Mouse (Mus musculus) intestine, embryonic 16.5 days (tissue): ENCODE results near the gene Mrpl43. TPM values are rescaled to one million over a fixed set of nuclear protein-coding genes. Genes with fewer than 3 reads are reported as not detected.

Experiments
- ATAC-seq: fragments of 200-750 bp; cut with Nextera tagmentation; 2 replicates; pipeline ENCODE4 v1.8.0; 2017; ENCODE audit warnings: moderate TSS enrichment, moderate library complexity
- H3K27ac ChIP-seq: fragments of 300-500 bp; sonication (generic); 2 replicates; pipeline ENCODE4 v1.5.1; 2014; ENCODE audit warnings: mild to moderate bottlenecking, low read length
- H3K27me3 ChIP-seq: fragments of 300-500 bp; sonication (generic); replicated peaks from 2 replicates; pipeline ENCODE4 v1.6.1; 2014; ENCODE audit warnings: low read length, control low read depth, mixed read lengths; ENCODE audit not compliant: control insufficient read depth, insufficient read depth
- H3K36me3 ChIP-seq: fragments of 300-500 bp; sonication (generic); 2 replicates; pipeline ENCODE4 v1.6.1; 2014; ENCODE audit warnings: low read length, control low read depth; ENCODE audit not compliant: control insufficient read depth, insufficient read depth
- H3K4me1 ChIP-seq: fragments of 300-500 bp; sonication (generic); 2 replicates; pipeline ENCODE4 v1.6.1; 2014; ENCODE audit warnings: low read length, control low read depth, mixed read lengths; ENCODE audit not compliant: control insufficient read depth, insufficient read depth
- H3K4me2 ChIP-seq: fragments of 300-500 bp; sonication (generic); 2 replicates; pipeline ENCODE4 v1.6.1; 2014; ENCODE audit warnings: low read depth, low read length, control low read depth
- H3K4me3 ChIP-seq: fragments of 300-500 bp; sonication (generic); 2 replicates; pipeline ENCODE4 v1.5.1; 2014; ENCODE audit warnings: mild to moderate bottlenecking, low read length
- H3K9ac ChIP-seq: fragments of 300-500 bp; sonication (generic); 2 replicates; pipeline ENCODE4 v1.6.1; 2014; ENCODE audit warnings: low read depth, low read length
- H3K9me3 ChIP-seq: fragments of 300-500 bp; sonication (generic); 2 replicates; pipeline ENCODE4 v1.6.1; 2016; ENCODE audit warnings: low read length, control low read depth; ENCODE audit not compliant: control insufficient read depth
- WGBS: fragments of 180-500 bp; shearing (Covaris S2); extraction: QIAGEN DNeasy Blood & Tissue Kit; methylation state at CpG from one replicate; pipeline ENCODE4 v1.1.7; 2014; 5-methylcytosine and 5-hydroxymethylcytosine counted together
- polyA plus RNA-seq: library from polyadenylated mRNA; unstranded; fragments of >200 nt; fragmentation: Nextera tagmentation; extraction: Ambion mirVana; gene quantifications from 2 replicates; pipeline ENCODE4 v1.2.1, GENCODE M21; 2015

The Mrpl43 gene
- polyA plus RNA-seq, 1 experiment from 2014 or later = 76.4 TPM

- 51% methylated on average over 6 of the region's 6 CpGs for WGBS
- no peak for ATAC-seq
- H3K27me3 ChIP-seq = no peaks in the 10 kb centered on the region
- no peaks in the 10 kb centered on the region for H3K9me3 ChIP-seq
- no peak overlapping the region for H3K27ac ChIP-seq
- peaks cover 31% of the 10 kb centered on the region for H3K4me1 ChIP-seq
- H3K4me3 ChIP-seq = 0 out of 2 replicates have a peak overlapping the region, but pooled peaks have one; percentile 6
- H3K4me2 ChIP-seq = peak overlapping the region; percentile 45
- peak overlapping the region; percentile 40; the same call in 1 of the 2 replicates for H3K9ac ChIP-seq
- peaks cover 14% of the 10 kb centered on the region; the same call in 1 of the 2 replicates for H3K36me3 ChIP-seq
Measured at GRCm38 (mm10) chr19:45020348-45020747, 14.1 kb upstream of the Mrpl43 start.

GRCm38 (mm10) chr19:45018351-45018831 lies 12.1 kb upstream of the Mrpl43 start:
- H3K4me2 ChIP-seq = peak overlapping the region; percentile 93
- peak overlapping the region; percentile 76 for H3K4me3 ChIP-seq
- peaks cover 47% of the 10 kb centered on the region for H3K4me1 ChIP-seq
- ATAC-seq = no peak
- peak overlapping the region; percentile 100 for H3K27ac ChIP-seq
- peak overlapping the region; percentile 92 for H3K9ac ChIP-seq
- WGBS = under 1% methylated on average over 13 of the region's 13 CpGs
- 0 out of 2 replicates have a peak, but pooled peaks cover 3% of the 10 kb centered on the region for H3K36me3 ChIP-seq
- H3K27me3 ChIP-seq = no peaks in the 10 kb centered on the region
- H3K9me3 ChIP-seq = no peaks in the 10 kb centered on the region

GRCm38 (mm10) chr19:45017909-45018308 lies 11.7 kb upstream of the Mrpl43 start:
- peak overlapping the region; percentile 76 for H3K4me3 ChIP-seq
- H3K4me2 ChIP-seq = peak overlapping the region; percentile 93
- H3K27me3 ChIP-seq = no peaks in the 10 kb centered on the region
- ATAC-seq = peak; percentile 47
- under 1% methylated on average over 38 of the region's 48 CpGs for WGBS
- H3K4me1 ChIP-seq = peaks cover 52% of the 10 kb centered on the region
- peak overlapping the region; percentile 92 for H3K9ac ChIP-seq
- H3K36me3 ChIP-seq = 0 out of 2 replicates have a peak, but pooled peaks cover 3% of the 10 kb centered on the region
- peak overlapping the region; percentile 100 for H3K27ac ChIP-seq
- no peaks in the 10 kb centered on the region for H3K9me3 ChIP-seq

- peak; percentile 29 for ATAC-seq
- 0% methylated on average over 22 of the region's 27 CpGs for WGBS
- peaks cover 55% of the 10 kb centered on the region for H3K4me1 ChIP-seq
Measured at GRCm38 (mm10) chr19:45017216-45017771, 11.1 kb upstream of the Mrpl43 start.

DNA sequence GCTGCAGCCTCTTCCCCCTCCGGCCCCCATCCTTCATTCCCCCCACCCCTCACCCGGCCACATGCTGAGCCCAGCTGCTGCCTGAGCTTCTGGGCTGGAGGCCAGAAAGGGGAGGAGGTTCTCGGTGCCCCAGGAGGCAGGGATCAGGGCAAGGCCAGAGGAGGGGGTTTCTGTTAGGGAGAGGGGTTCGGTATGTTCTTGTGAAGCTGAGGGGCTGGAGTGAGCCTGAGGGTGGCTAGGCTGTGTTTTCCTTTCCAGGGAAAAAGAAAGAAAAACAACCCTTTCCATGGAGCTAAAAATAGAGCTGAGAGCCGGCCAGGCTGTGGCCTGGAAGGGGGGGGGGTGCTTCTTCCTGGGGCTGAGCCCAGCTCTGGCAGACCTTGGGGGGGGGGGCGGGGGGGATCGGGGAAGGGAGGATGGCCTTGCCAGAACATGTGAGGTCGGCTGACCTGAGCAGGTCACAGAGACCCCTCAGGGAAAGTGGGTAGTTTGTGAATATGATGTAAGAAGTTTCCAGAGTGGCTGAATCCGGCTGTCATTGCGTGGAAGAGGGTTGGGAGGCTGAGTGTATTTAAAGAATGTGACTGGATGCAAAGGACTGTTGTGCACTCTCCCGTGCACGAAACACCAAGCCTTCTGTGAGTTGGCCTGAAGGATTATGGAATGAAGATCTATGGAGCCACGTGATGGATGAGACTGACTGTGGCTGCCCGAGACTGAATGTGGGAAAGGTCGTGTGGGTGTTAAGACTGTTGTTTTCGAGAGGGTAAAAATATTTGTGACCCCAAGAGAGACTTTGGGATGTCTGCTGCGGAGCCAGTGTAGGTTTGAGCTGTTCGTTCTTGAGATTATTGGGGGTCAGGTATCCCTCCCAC lies 10.3 kb upstream of the Mrpl43 start:
- peak; percentile 26 for ATAC-seq
- WGBS = 2% methylated on average over 18 of the region's 18 CpGs

More at GRCm38 (mm10) chr19:45017216-45017771, 11.1 kb upstream of the Mrpl43 start:
- Histone ChIP-seq H3K27ac (peak overlapping the region; percentile 100), H3K4me3 (peak overlapping the region; percentile 76), H3K9me3 (no peaks in the 10 kb centered on the region), H3K4me2 (peak overlapping the region; percentile 93), H3K36me3 (0 out of 2 replicates have a peak, but pooled peaks cover 3% of the 10 kb centered on the region), H3K27me3 (no peaks in the 10 kb centered on the region), H3K9ac (peak overlapping the region; percentile 92)

GRCm38 (mm10) chr19:45015518-45016281 lies 9.5 kb upstream of the Mrpl43 start:
- WGBS = under 1% methylated on average over 34 of the region's 34 CpGs
- ATAC-seq = peak; percentile 15; the same call in 1 of the 2 replicates

More for the DNA sequence above, 10.3 kb upstream of the Mrpl43 start:
- peak overlapping the region; percentile 92 for H3K9ac ChIP-seq
- H3K4me2 ChIP-seq = peak overlapping the region; percentile 93
- no peaks in the 10 kb centered on the region for H3K27me3 ChIP-seq
- H3K36me3 ChIP-seq = 0 out of 2 replicates have a peak, but pooled peaks cover under 1% of the 10 kb centered on the region
- H3K9me3 ChIP-seq = no peaks in the 10 kb centered on the region
- H3K27ac ChIP-seq = peak overlapping the region; percentile 100
- H3K4me3 ChIP-seq = peak overlapping the region; percentile 76
- peaks cover 53% of the 10 kb centered on the region for H3K4me1 ChIP-seq

GRCm38 (mm10) chr19:45014981-45015402 lies 8.8 kb upstream of the Mrpl43 start:
- under 1% methylated on average over 25 of the region's 25 CpGs for WGBS
- Histone ChIP-seq H3K27ac (peak overlapping the region; percentile 100), H3K36me3 (peaks cover 10% of the 10 kb centered on the region), H3K9ac (peak overlapping the region; percentile 92), H3K4me2 (peak overlapping the region; percentile 93), H3K4me1 (peaks cover 38% of the 10 kb centered on the region), H3K9me3 (no peaks in the 10 kb centered on the region), H3K4me3 (peak overlapping the region; percentile 76), H3K27me3 (no peaks in the 10 kb centered on the region)
- ATAC-seq = peak; percentile 32

More at GRCm38 (mm10) chr19:45015518-45016281, 9.5 kb upstream of the Mrpl43 start:
- Histone ChIP-seq H3K4me3 (peak overlapping the region; percentile 76), H3K4me2 (peak overlapping the region; percentile 93), H3K27me3 (no peaks in the 10 kb centered on the region), H3K27ac (peak overlapping the region; percentile 100), H3K4me1 (peaks cover 46% of the 10 kb centered on the region), H3K36me3 (peaks cover 3% of the 10 kb centered on the region; the same call in 1 of the 2 replicates), H3K9me3 (no peaks in the 10 kb centered on the region), H3K9ac (peak overlapping the region; percentile 92)

DNA sequence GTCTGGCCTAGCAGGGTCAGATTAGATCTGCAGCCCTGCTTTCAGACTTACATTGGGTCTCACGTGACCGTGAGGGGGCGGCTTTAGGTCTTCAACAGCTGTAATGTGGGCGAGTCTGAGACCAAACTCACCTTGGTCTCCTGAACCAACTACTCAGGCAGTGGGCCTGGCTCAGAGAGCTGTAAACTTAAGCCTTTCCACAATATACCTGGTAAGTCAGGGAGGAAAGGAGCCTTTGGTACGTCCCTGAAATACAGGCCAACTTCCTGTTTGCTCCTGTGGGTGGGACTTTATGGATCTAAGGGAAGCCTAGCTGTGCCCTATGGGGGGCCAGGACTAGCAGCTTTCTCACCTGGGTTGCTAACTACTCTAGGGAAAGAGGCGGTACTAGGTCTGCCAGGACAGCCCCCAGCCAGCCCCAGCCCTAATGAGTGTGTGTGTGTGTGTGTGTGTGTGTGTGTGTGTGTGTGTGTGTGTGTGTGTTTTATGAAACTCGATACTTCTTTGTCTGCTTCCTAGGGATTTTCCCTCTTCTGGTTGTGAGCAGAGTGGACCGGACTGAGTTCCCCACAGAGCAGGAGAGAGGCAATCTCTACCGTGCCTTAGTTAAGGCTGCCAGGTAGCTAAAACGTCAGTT lies 8.2 kb upstream of the Mrpl43 start, which contains the start of gene Lzts2:
Lzts2 (plus strand) TSS at position 80 of the 637 bp plus-strand sequence.
- no peaks in the 10 kb centered on the region for H3K27me3 ChIP-seq
- H3K4me3 ChIP-seq = peak within 1 kb of the TSS; percentile 76
- peak within 1 kb of the TSS; percentile 92 for H3K9ac ChIP-seq
- peaks cover 13% of the 10 kb centered on the region for H3K36me3 ChIP-seq
- no peaks in the 10 kb centered on the region for H3K9me3 ChIP-seq
- peak; percentile 62 for ATAC-seq
- peak within 1 kb of the TSS; percentile 93 for H3K4me2 ChIP-seq
- peak within 1 kb of the TSS; percentile 100 for H3K27ac ChIP-seq
- 4% methylated on average over 10 of the region's 10 CpGs for WGBS
- H3K4me1 ChIP-seq = peaks cover 33% of the 10 kb centered on the region
